In genomic region chr2:102021371-102022084, GRCm38 (mm10) we compare ENCODE assay signal across 8 mouse cellular contexts.
DNase-seq lines count a peak whose midpoint lies in the region; ATAC-seq lines count a peak whose summit lies in the region.

No protein-coding gene starts in this region.

- 46% methylated on average over 11 of the region's 11 CpGs for WGBS in heart, embryonic 16.5 days
- 28% methylated on average over 11 of the region's 11 CpGs for WGBS in embryonic facial prominence, embryonic 13.5 days
- WGBS in midbrain, embryonic 12.5 days = 48% methylated on average over 11 of the region's 11 CpGs

- H3K4me3 ChIP-seq in heart, embryonic 16.5 days (ENCODE audit: low read length) = no peak overlapping the region
- no peak overlapping the region for H3K4me3 ChIP-seq in embryonic facial prominence, embryonic 13.5 days
- H3K4me3 ChIP-seq in midbrain, embryonic 12.5 days = no peak overlapping the region

- no peak overlapping the region for H3K9ac ChIP-seq in heart, embryonic 16.5 days (ENCODE audit: low read length)
- H3K9ac ChIP-seq in embryonic facial prominence, embryonic 13.5 days = 0 out of 2 replicates have a peak overlapping the region, but pooled peaks have one; percentile 6
- no peak overlapping the region for H3K9ac ChIP-seq in midbrain, embryonic 12.5 days (replicated peaks)

- H3K4me1 ChIP-seq in heart, embryonic 16.5 days (ENCODE audit: control insufficient read depth, insufficient read depth, low read length) = peaks cover 3% of the 10 kb centered on the region; the same call in 1 of the 2 replicates
- peaks cover 26% of the 10 kb centered on the region for H3K4me1 ChIP-seq in embryonic facial prominence, embryonic 13.5 days
- H3K4me1 ChIP-seq in midbrain, embryonic 12.5 days = peaks cover 47% of the 10 kb centered on the region

- H3K27me3 ChIP-seq in heart, embryonic 16.5 days (ENCODE audit: control insufficient read depth, insufficient read depth, low read length) = no peaks in the 10 kb centered on the region
- H3K27me3 ChIP-seq in embryonic facial prominence, embryonic 13.5 days = no peaks in the 10 kb centered on the region
- H3K27me3 ChIP-seq in midbrain, embryonic 12.5 days = no peaks in the 10 kb centered on the region

- no peaks in the 10 kb centered on the region for H3K36me3 ChIP-seq in heart, embryonic 16.5 days (ENCODE audit: control insufficient read depth, insufficient read depth)
- no peaks in the 10 kb centered on the region for H3K36me3 ChIP-seq in embryonic facial prominence, embryonic 13.5 days
- H3K36me3 ChIP-seq in midbrain, embryonic 12.5 days = no peaks in the 10 kb centered on the region

- intact Hi-C loops in heart, postnatal 25 days (cut with DNase I) = no loop called here

- no peak for DNase-seq in heart, postnatal 25 days (ENCODE audit: low spot score)
- DNase-seq in kidney, adult 9 months = peak; percentile 31
- no peak for DNase-seq in natural killer cell, adult 2 months (ENCODE audit: low spot score in 2 of 2)
- DNase-seq in cerebellum, postnatal 36 days = no peak
- DNase-seq in frontal cortex, postnatal 36 days (ENCODE audit: low spot score in 2 of 2) = no peak

- no peak overlapping the region for H3K4me2 ChIP-seq in heart, embryonic 16.5 days (ENCODE audit: low read depth, low read length)
- 0 out of 2 replicates have a peak overlapping the region, but pooled peaks have one; percentile 4 for H3K4me2 ChIP-seq in embryonic facial prominence, embryonic 13.5 days
- no peak overlapping the region for H3K4me2 ChIP-seq in midbrain, embryonic 12.5 days (replicated peaks)

- no peaks in the 10 kb centered on the region for H3K9me3 ChIP-seq in heart, embryonic 16.5 days (replicated peaks; ENCODE audit: control insufficient read depth, low read length)
- no peaks in the 10 kb centered on the region for H3K9me3 ChIP-seq in embryonic facial prominence, embryonic 13.5 days
- H3K9me3 ChIP-seq in midbrain, embryonic 12.5 days = no peaks in the 10 kb centered on the region

- peak; percentile 23; the same call in 1 of the 2 replicates for ATAC-seq in heart, embryonic 16.5 days (replicated peaks; ENCODE audit: extremely low read depth, insufficient read depth, low FRiP score)
- ATAC-seq in embryonic facial prominence, embryonic 13.5 days (ENCODE audit: insufficient number of reproducible peaks, insufficient read depth, low FRiP score, low TSS enrichment, low read depth) = no peak
- ATAC-seq in midbrain, embryonic 12.5 days (ENCODE audit: low FRiP score, low read depth) = 0 out of 2 replicates have a peak, but pooled peaks have one; percentile 42

- no peak overlapping the region for H3K27ac ChIP-seq in heart, embryonic 16.5 days (ENCODE audit: low read length)
- H3K27ac ChIP-seq in embryonic facial prominence, embryonic 13.5 days = peak overlapping the region; percentile 76
- H3K27ac ChIP-seq in midbrain, embryonic 12.5 days (replicated peaks) = peak overlapping the region; percentile 54
